Mouse (Mus musculus) hindbrain, postnatal 0 days (tissue): ENCODE results near the gene Higd1a. TPM values are rescaled to one million over a fixed set of nuclear protein-coding genes. Genes with fewer than 3 reads are reported as not detected.

Experiments used
- ATAC-seq: fragments of 200-750 bp; cut with Nextera tagmentation; 2 replicates; pipeline ENCODE4 v1.8.0; 2017; ENCODE audit warnings: mild to moderate bottlenecking, moderate TSS enrichment, moderate library complexity
- DNase-seq: peaks from one replicate; pipeline ENCODE4 v3.0.0-alpha.2; 2015; ENCODE audit warnings: low spot score
- H3K27ac ChIP-seq: fragments of 300-500 bp; sonication (generic); 2 replicates; pipeline ENCODE4 v1.5.1; 2014; ENCODE audit warnings: mild to moderate bottlenecking
- H3K27me3 ChIP-seq: fragments of 300-500 bp; sonication (generic); 2 replicates; pipeline ENCODE4 v1.6.1; 2014; ENCODE audit warnings: low read length, mixed read lengths; ENCODE audit not compliant: insufficient read depth
- H3K36me3 ChIP-seq: fragments of 300-500 bp; sonication (generic); 2 replicates; pipeline ENCODE4 v1.6.1; 2014; ENCODE audit warnings: low read length, mixed read lengths; ENCODE audit not compliant: insufficient read depth
- H3K4me1 ChIP-seq: fragments of 300-500 bp; sonication (generic); 2 replicates; pipeline ENCODE4 v1.6.1; 2014; ENCODE audit warnings: antibody characterized with exemption, low read length, mixed read lengths; ENCODE audit not compliant: insufficient read depth
- H3K4me2 ChIP-seq: fragments of 300-500 bp; sonication (generic); 2 replicates; pipeline ENCODE4 v1.6.1; 2014; ENCODE audit warnings: low read depth, mild to moderate bottlenecking, low read length, moderate library complexity, mixed read lengths
- H3K4me3 ChIP-seq: fragments of 300-500 bp; sonication (generic); 2 replicates; pipeline ENCODE4 v1.5.1; 2014; ENCODE audit warnings: low read length
- H3K9ac ChIP-seq: fragments of 300-500 bp; sonication (generic); replicated peaks from 2 replicates; pipeline ENCODE4 v1.6.1; 2014; ENCODE audit warnings: mild to moderate bottlenecking, low read length, moderate library complexity, mixed read lengths
- H3K9me3 ChIP-seq: fragments of 300-500 bp; sonication (generic); 2 replicates; pipeline ENCODE4 v1.6.1; 2016; ENCODE audit warnings: low read length, mixed read lengths
- CTCF ChIP-seq: IDR thresholded peaks from 2 replicates; pipeline ENCODE4 v1.5.1; 2016; ENCODE audit warnings: antibody characterized with exemption, control low read depth, low read depth
- whole genome bisulfite sequencing: fragments of 180-500 bp; shearing (Covaris S2); extraction: QIAGEN DNeasy Blood & Tissue Kit; methylation state at CpG from one replicate; pipeline ENCODE4 v1.1.7; 2014; 5-methylcytosine and 5-hydroxymethylcytosine counted together
- polyA plus RNA-seq: library from polyadenylated mRNA; unstranded; fragments of >200 nt; fragmentation: Nextera tagmentation; extraction: Ambion mirVana; gene quantifications from 2 replicates; pipeline ENCODE4 v1.2.1, GENCODE M21; 2015
- total RNA-seq: library from RNA; depleted of rRNA; stranded (reverse); fragments of >200 nt; gene quantifications from 2 replicates; pipeline ENCODE4 v1.2.3, GENCODE M21; 2014

The Higd1a gene
- total and polyA plus RNA-seq, 2 experiments from 2014 or later, result 27.2 to 197 TPM

DNA sequence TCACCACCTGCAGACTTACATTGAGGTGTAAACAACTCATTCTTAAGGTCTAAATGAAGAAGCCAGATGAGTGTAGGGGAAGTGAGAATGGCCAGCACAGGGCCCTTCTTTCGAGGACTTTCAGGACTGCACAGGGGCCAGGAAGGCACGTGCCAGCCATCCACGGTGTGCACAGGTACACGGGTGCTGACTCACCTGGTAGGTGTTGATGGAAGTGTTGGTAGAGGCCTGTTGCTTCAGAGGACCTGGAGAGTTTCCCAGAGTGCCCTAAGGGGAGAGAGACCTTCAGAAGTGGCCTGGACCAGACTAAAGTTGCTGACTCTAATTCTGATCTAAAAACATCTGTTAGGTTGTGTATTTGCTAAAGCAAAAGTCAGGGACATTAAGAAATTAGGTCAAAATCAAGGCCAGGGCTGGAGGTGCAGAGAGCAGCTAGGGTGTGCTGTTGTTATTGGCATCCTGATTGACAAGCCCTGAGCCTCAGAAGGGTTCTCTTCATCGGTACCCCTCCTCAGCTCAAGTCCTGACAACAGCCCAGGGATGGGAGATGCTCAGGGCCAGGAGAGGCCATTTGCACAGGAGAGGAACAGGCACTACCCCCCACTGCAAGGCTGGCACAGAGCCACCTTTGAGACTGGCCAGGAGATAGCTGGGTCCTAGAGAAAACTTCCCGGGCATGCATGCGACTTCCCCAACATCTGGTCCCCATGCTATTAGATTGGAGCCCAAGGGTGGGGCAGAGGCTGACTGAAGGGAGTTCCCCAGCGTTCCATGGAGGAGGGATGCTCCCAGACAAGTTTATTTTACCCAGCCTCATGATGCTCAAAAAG is 45.5 kb upstream of the Higd1a start:
- no peak for TF ChIP-seq CTCF

DNA sequence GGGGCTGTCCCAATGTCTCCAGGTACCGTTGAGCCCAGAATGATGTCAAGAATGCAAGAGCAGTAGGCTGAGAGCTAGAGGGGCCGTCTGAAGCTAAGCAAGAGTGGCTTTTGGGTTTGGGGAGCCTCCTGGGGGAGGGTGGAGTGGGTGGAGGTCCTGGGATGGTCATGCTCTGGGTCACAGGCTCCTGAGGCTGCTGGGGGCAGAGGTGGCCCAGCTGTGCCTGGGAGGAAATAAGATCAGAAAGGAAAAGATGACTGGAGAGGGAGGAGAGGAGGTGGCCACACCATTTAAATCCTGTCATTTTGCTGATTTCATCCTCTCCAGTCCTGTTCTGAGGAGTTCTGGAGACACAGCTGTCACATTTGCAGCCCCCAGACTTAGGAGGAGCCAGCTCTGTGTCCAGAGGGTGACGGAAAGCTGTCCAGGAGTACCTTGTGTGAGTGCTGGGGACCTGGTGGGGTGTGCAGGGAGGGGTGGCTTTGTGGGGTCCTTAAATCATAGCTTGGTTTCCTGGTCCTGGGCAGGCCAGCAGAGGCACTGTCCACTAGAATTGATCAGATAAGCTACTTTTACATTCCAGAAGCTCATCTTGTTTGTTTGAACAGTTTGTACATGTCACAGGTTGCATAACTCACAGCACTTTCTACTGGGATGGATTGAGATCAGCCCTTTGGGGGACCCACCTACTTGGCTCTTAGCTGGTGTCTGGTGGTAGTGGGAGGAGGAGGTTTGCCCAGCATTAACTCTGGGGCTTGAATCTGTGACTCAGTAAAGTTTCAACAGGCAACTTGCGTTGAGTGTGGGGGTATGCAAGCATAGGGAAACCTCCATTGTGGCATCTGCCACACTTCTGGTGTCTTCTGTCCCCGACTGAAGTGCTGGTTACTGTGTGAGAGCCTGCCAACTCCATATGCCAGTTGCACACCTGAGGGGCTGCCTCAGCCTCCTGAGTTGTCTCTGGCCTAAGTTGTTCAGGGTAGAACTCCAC is 43.8 kb upstream of the Higd1a start:
- H3K4me2 ChIP-seq, result no peak overlapping the region
- no peaks in the 10 kb centered on the region for H3K27me3 ChIP-seq
- H3K4me1 ChIP-seq, result no peaks in the 10 kb centered on the region
- H3K27ac ChIP-seq, result no peak overlapping the region
- ATAC-seq (no peak), DNase-seq (no peak)
- no peaks in the 10 kb centered on the region for H3K9me3 ChIP-seq
- H3K9ac ChIP-seq, result no peak overlapping the region
- 76% methylated on average over 5 of the region's 5 CpGs for WGBS
- no peaks in the 10 kb centered on the region for H3K36me3 ChIP-seq
- no peak for TF ChIP-seq CTCF
- H3K4me3 ChIP-seq, result no peak overlapping the region

More for the DNA sequence above, 45.5 kb upstream of the Higd1a start:
- Histone ChIP-seq H3K27ac (no peak overlapping the region), H3K36me3 (no peaks in the 10 kb centered on the region), H3K9ac (no peak overlapping the region), H3K4me2 (no peak overlapping the region), H3K4me3 (no peak overlapping the region), H3K9me3 (no peaks in the 10 kb centered on the region), H3K27me3 (no peaks in the 10 kb centered on the region), H3K4me1 (no peaks in the 10 kb centered on the region)
- ATAC-seq (no peak), DNase-seq (peak; percentile 19)
- 72% methylated on average over 8 of the region's 8 CpGs for WGBS

DNA sequence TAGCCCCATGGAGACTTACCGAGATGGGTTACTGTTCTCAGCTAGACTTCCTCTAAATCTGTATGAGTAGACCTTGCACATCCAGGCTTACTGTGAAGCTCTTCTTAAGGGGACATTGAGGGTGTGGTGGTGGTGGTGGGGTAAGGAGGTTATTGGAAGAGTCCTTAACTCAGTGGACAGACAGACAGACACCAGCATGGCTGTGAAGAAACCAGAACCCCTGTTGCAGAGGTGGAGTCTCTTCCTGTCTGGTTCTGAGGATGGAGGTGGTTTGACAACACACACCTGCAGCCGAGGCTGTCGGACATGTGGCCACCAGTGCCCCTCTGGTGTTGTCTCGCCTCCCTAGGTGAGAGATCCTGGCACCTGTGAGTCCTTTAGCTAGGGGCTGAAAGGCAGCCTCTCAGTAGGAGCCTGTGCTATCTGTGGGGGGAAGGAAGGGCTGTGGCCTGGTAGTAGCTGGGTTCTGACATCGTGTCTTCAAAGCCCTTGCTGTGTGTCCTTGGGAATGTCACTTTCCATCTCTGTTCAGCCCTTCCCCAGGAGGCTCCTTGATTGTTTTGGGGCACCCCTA is 42.2 kb upstream of the Higd1a start:
- WGBS, result 91% methylated on average over 5 of the region's 5 CpGs
- no peak overlapping the region for H3K4me2 ChIP-seq
- no peaks in the 10 kb centered on the region for H3K36me3 ChIP-seq
- ATAC-seq, result no peak
- no peaks in the 10 kb centered on the region for H3K9me3 ChIP-seq
- DNase-seq, result no peak
- H3K9ac ChIP-seq, result no peak overlapping the region
- H3K4me1 ChIP-seq, result no peaks in the 10 kb centered on the region
- H3K27ac ChIP-seq, result no peak overlapping the region
- no peak for TF ChIP-seq CTCF
- H3K4me3 ChIP-seq, result no peak overlapping the region
- H3K27me3 ChIP-seq, result no peaks in the 10 kb centered on the region

DNA sequence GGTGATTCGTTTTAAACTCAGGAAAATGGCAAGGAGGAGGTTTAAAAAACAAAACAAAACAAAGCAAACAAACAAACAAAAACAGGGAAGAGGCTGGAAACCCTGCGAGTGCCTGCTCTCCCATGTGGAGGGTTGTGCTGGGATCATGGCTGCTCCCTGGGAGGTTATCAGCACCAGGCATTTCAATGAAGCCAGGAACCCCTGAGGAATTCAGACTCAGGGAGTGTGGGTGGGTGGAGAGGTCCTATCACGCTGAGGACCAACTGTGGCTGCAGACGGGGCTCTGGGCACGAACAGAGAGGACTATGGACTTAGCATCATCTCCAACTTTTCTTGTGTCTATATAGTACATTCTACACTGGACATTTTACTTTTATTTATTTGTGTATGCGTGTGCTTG is 41.1 kb upstream of the Higd1a start:
- H3K36me3 ChIP-seq, result no peaks in the 10 kb centered on the region
- H3K4me1 ChIP-seq, result no peaks in the 10 kb centered on the region
- H3K9ac ChIP-seq, result no peak overlapping the region
- H3K27me3 ChIP-seq, result no peaks in the 10 kb centered on the region
- WGBS, result 62% methylated on average over 6 of the region's 6 CpGs
- no peak overlapping the region for H3K4me2 ChIP-seq
- H3K9me3 ChIP-seq, result no peaks in the 10 kb centered on the region
- ATAC-seq (no peak), DNase-seq (no peak)
- no peak overlapping the region for H3K27ac ChIP-seq
- TF ChIP-seq CTCF, result no peak
- no peak overlapping the region for H3K4me3 ChIP-seq

DNA sequence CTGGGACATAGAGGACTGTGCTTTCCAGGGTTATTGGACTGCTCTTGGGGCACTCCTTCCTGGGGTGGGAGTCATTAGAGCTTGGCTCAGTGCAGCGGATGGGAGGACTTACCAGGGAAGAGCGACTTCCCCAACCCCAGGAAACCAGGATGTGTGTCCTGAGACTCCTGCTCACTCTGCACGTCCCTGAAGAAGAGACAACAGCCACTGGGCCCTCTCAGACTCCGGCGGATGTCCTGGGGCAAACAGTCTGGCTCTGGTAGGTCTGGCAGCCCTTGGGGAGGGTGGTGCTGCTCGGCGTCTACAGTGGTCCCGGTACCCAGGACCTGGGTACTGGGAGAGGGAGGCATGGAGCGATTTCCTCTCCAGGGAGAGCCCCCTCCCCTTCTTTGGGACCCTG is 40.1 kb upstream of the Higd1a start, which contains the start of gene Ackr2:
Gene Ackr2, plus strand, starts transcription at position 111 of the 400 bp plus-strand sequence.
- ATAC-seq (no peak), DNase-seq (no peak)
- Histone ChIP-seq H3K27ac (no peak within 1 kb of the TSS), H3K4me3 (no peak within 1 kb of the TSS), H3K36me3 (no peaks in the 10 kb centered on the region), H3K4me1 (no peaks in the 10 kb centered on the region), H3K27me3 (no peaks in the 10 kb centered on the region), H3K4me2 (no peak within 1 kb of the TSS), H3K9me3 (no peaks in the 10 kb centered on the region), H3K9ac (no peak within 1 kb of the TSS)
- 75% methylated on average over 9 of the region's 9 CpGs for WGBS
- no peak for TF ChIP-seq CTCF

DNA sequence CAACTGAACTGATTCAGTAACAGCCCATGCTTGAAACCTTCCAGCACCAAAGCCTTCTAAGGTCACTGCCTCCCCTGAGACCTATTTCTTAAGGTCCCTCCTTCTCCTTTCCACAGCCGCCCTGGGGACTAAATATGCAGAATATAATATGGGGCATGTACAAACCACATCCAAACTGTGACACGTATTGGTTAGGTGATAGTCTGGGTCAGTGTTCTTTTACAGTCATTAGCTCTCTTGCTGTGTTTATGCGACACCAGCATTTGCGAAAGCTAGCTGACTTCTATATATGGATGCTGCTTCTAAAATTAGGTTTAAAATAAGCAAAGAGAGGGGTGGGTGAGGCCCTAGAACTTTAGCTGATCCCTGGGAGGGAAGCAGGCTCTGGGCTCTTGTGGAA is 38.7 kb upstream of the Higd1a start:
- no peaks in the 10 kb centered on the region for H3K4me1 ChIP-seq
- 78% methylated on average over 4 of the region's 4 CpGs for WGBS
- ATAC-seq (no peak), DNase-seq (no peak)
- TF ChIP-seq CTCF, result no peak
- no peak overlapping the region for H3K4me2 ChIP-seq
- H3K36me3 ChIP-seq, result no peaks in the 10 kb centered on the region
- no peak overlapping the region for H3K9ac ChIP-seq
- no peak overlapping the region for H3K27ac ChIP-seq
- H3K4me3 ChIP-seq, result no peak overlapping the region
- no peaks in the 10 kb centered on the region for H3K9me3 ChIP-seq
- no peaks in the 10 kb centered on the region for H3K27me3 ChIP-seq
